Mouse (Mus musculus): ENCODE measurements around the gene Bbs12. TPM values are rescaled to one million over a fixed set of nuclear protein-coding genes. Genes with fewer than 3 reads are reported as not detected.
A peak's percentile ranks its signal among the peaks of the same experiment; 100 is the strongest.

The Bbs12 gene
- polyA plus RNA-seq, 1 experiment from 2014 or later, result 5.1 TPM

DNA sequence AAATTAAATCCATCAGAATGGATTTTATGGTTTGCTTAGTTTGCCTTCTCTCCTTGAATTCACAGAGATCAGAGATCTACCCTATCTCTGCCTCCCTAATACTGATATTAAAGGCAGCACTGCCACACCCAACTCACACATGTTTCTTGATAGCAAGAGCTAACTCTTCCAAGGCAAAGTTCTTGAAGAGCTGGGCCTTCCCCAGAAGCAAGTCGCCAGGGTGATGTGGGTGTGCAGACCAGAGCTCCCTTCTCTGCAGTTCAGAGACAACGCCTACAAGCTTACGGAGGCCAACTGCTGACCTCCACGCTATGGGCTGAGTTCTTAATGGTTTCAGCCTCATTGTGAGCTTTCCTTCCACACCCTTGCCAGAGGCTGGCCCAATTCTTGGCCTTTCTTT lies 29.1 kb upstream of the Bbs12 start:
- WGBS, result 91% methylated on average over 4 of the region's 4 CpGs
- Histone ChIP-seq H3K4me3 (ENCODE audit: low read length) (no peak overlapping the region), H3K4me1 (ENCODE audit: control insufficient read depth, insufficient read depth, low read depth, low read length) (no peaks in the 10 kb centered on the region), H3K27ac (ENCODE audit: low read depth, low read length) (no peak overlapping the region), H3K9ac (ENCODE audit: low read depth, low read length) (no peak overlapping the region), H3K4me2 (ENCODE audit: low read length) (no peak overlapping the region), H3K36me3 (ENCODE audit: control insufficient read depth, insufficient read depth, low read length) (no peaks in the 10 kb centered on the region), H3K27me3 (replicated peaks; ENCODE audit: control insufficient read depth, insufficient read depth, low read length) (no peaks in the 10 kb centered on the region), H3K9me3 (ENCODE audit: control insufficient read depth, low read length) (no peaks in the 10 kb centered on the region)
- ATAC-seq, result no peak

DNA sequence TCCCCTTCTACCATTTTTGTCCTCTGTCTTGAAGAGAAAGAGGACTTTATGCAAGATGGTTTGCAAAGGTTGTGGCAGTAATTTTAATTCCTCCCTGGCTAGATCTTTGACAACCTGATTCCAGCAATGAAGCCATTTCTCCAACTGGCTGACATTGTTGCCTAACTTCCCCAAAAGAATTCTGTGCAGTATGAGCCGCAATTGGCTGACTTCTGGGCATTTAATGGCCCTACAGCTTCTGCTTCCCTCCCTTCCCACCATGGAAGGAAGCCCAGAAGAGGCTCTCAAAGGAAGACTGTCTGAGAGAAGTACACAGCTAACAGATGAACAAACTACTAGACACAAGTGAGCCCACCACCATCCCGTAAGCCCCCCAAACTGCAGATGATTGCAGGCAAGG lies 23.1 kb upstream of the Bbs12 start:
- 98% methylated on average over 2 of the region's 2 CpGs for WGBS
- no peak overlapping the region for H3K27ac ChIP-seq (ENCODE audit: low read depth, low read length)
- no peak overlapping the region for H3K4me3 ChIP-seq (ENCODE audit: low read length)
- H3K4me1 ChIP-seq (ENCODE audit: control insufficient read depth, insufficient read depth, low read depth, low read length), result no peaks in the 10 kb centered on the region
- no peak for ATAC-seq
- H3K4me2 ChIP-seq (ENCODE audit: low read length), result no peak overlapping the region
- H3K36me3 ChIP-seq (ENCODE audit: control insufficient read depth, insufficient read depth, low read length), result no peaks in the 10 kb centered on the region
- no peaks in the 10 kb centered on the region for H3K9me3 ChIP-seq (ENCODE audit: control insufficient read depth, low read length)
- no peak overlapping the region for H3K9ac ChIP-seq (ENCODE audit: low read depth, low read length)
- H3K27me3 ChIP-seq (replicated peaks; ENCODE audit: control insufficient read depth, insufficient read depth, low read length), result no peaks in the 10 kb centered on the region

- no peaks in the 10 kb centered on the region for H3K4me1 ChIP-seq (ENCODE audit: control insufficient read depth, insufficient read depth, low read depth, low read length)
- H3K27ac ChIP-seq (ENCODE audit: low read depth, low read length), result no peak overlapping the region
- WGBS, result 52% methylated on average over 7 of the region's 7 CpGs
- ATAC-seq, result no peak
- no peaks in the 10 kb centered on the region for H3K27me3 ChIP-seq (replicated peaks; ENCODE audit: control insufficient read depth, insufficient read depth, low read length)
- no peak overlapping the region for H3K9ac ChIP-seq (ENCODE audit: low read depth, low read length)
- H3K9me3 ChIP-seq (ENCODE audit: control insufficient read depth, low read length), result no peaks in the 10 kb centered on the region
- H3K36me3 ChIP-seq (ENCODE audit: control insufficient read depth, insufficient read depth, low read length), result no peaks in the 10 kb centered on the region
- H3K4me3 ChIP-seq (ENCODE audit: low read length), result no peak overlapping the region
- H3K4me2 ChIP-seq (ENCODE audit: low read length), result no peak overlapping the region
These were observed 21.3 kb upstream of the Bbs12 start for GRCm38 (mm10) chr3:37290881-37291541.

GRCm38 (mm10) chr3:37291929-37292328 lies 20.4 kb upstream of the Bbs12 start:
- no peak for ATAC-seq
- H3K27ac ChIP-seq (ENCODE audit: low read depth, low read length), result no peak overlapping the region
- H3K4me1 ChIP-seq (ENCODE audit: control insufficient read depth, insufficient read depth, low read depth, low read length), result no peaks in the 10 kb centered on the region
- H3K4me2 ChIP-seq (ENCODE audit: low read length), result no peak overlapping the region
- H3K4me3 ChIP-seq (ENCODE audit: low read length), result no peak overlapping the region
- WGBS, result 87% methylated on average over 2 of the region's 2 CpGs
- no peaks in the 10 kb centered on the region for H3K9me3 ChIP-seq (ENCODE audit: control insufficient read depth, low read length)
- H3K9ac ChIP-seq (ENCODE audit: low read depth, low read length), result no peak overlapping the region
- H3K36me3 ChIP-seq (ENCODE audit: control insufficient read depth, insufficient read depth, low read length), result no peaks in the 10 kb centered on the region
- H3K27me3 ChIP-seq (replicated peaks; ENCODE audit: control insufficient read depth, insufficient read depth, low read length), result no peaks in the 10 kb centered on the region

DNA sequence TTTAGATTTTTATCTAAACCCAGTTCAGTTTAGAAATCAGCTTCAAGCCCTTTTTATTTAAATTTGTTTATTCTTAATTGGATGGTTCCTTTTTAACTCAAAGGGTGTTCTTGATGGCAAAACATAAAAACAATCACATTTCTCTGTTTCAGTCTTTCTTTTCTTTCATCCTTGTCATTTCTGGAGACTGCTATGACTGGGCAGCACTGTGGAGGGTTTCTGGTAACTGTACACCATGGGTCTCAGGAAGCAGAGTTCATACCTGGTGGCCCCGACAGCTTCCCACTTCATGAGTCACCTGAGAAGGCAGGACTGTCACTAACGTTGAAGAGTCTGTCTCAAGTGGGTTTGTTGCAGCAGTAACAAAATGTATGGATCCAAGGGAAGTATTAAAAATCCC lies 19.7 kb upstream of the Bbs12 start:
- H3K27ac ChIP-seq (ENCODE audit: low read depth, low read length), result no peak overlapping the region
- H3K4me2 ChIP-seq (ENCODE audit: low read length), result no peak overlapping the region
- no peak overlapping the region for H3K4me3 ChIP-seq (ENCODE audit: low read length)
- H3K9ac ChIP-seq (ENCODE audit: low read depth, low read length), result no peak overlapping the region
- WGBS, result 77% methylated on average over 2 of the region's 2 CpGs
- H3K9me3 ChIP-seq (ENCODE audit: control insufficient read depth, low read length), result no peaks in the 10 kb centered on the region
- no peaks in the 10 kb centered on the region for H3K36me3 ChIP-seq (ENCODE audit: control insufficient read depth, insufficient read depth, low read length)
- no peaks in the 10 kb centered on the region for H3K4me1 ChIP-seq (ENCODE audit: control insufficient read depth, insufficient read depth, low read depth, low read length)
- H3K27me3 ChIP-seq (replicated peaks; ENCODE audit: control insufficient read depth, insufficient read depth, low read length), result no peaks in the 10 kb centered on the region
- ATAC-seq, result no peak

GRCm38 (mm10) chr3:37299470-37299869 lies 12.9 kb upstream of the Bbs12 start:
- no peaks in the 10 kb centered on the region for H3K9me3 ChIP-seq (ENCODE audit: control insufficient read depth, low read length)
- H3K4me2 ChIP-seq (ENCODE audit: low read length), result no peak overlapping the region
- WGBS, result 73% methylated on average over 3 of the region's 3 CpGs
- no peaks in the 10 kb centered on the region for H3K36me3 ChIP-seq (ENCODE audit: control insufficient read depth, insufficient read depth, low read length)
- no peak for ATAC-seq
- H3K9ac ChIP-seq (ENCODE audit: low read depth, low read length), result no peak overlapping the region
- H3K4me1 ChIP-seq (ENCODE audit: control insufficient read depth, insufficient read depth, low read depth, low read length), result no peaks in the 10 kb centered on the region
- H3K27ac ChIP-seq (ENCODE audit: low read depth, low read length), result no peak overlapping the region
- no peak overlapping the region for H3K4me3 ChIP-seq (ENCODE audit: low read length)
- no peaks in the 10 kb centered on the region for H3K27me3 ChIP-seq (replicated peaks; ENCODE audit: control insufficient read depth, insufficient read depth, low read length)

DNA sequence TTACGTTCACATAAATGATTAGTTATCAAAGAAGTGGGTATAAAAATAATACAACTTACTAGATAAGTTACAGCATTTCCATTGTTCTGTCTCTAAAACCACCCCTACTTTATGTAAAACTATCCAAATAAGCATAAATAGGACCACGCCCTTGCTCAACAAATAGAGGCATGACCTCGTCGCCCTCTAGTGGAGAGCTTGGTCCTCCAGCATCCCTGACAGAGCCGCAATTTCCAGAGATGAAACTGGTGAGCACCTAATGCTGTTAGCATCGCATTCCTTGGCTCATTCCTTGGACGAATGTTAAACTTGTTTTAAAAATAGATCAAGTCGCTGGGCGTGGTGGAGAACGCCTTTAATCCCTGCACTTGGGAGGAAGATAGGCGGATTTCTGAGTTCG lies 9.7 kb upstream of the Bbs12 start:
- no peak overlapping the region for H3K4me2 ChIP-seq (ENCODE audit: low read length)
- 44% methylated on average over 12 of the region's 12 CpGs for WGBS
- no peaks in the 10 kb centered on the region for H3K9me3 ChIP-seq (ENCODE audit: control insufficient read depth, low read length)
- no peak for ATAC-seq
- no peaks in the 10 kb centered on the region for H3K27me3 ChIP-seq (replicated peaks; ENCODE audit: control insufficient read depth, insufficient read depth, low read length)
- H3K4me1 ChIP-seq (ENCODE audit: control insufficient read depth, insufficient read depth, low read depth, low read length), result no peaks in the 10 kb centered on the region
- H3K4me3 ChIP-seq (ENCODE audit: low read length), result no peak overlapping the region
- H3K9ac ChIP-seq (ENCODE audit: low read depth, low read length), result no peak overlapping the region
- H3K36me3 ChIP-seq (ENCODE audit: control insufficient read depth, insufficient read depth, low read length), result no peaks in the 10 kb centered on the region
- H3K27ac ChIP-seq (ENCODE audit: low read depth, low read length), result no peak overlapping the region

GRCm38 (mm10) chr3:37303392-37304139 lies 8.8 kb upstream of the Bbs12 start:
- ATAC-seq, result no peak
- no peak overlapping the region for H3K27ac ChIP-seq (ENCODE audit: low read depth, low read length)
- no peak overlapping the region for H3K4me2 ChIP-seq (ENCODE audit: low read length)
- no peaks in the 10 kb centered on the region for H3K36me3 ChIP-seq (ENCODE audit: control insufficient read depth, insufficient read depth, low read length)
- 73% methylated on average over 8 of the region's 8 CpGs for WGBS
- H3K4me3 ChIP-seq (ENCODE audit: low read length), result no peak overlapping the region
- no peak overlapping the region for H3K9ac ChIP-seq (ENCODE audit: low read depth, low read length)
- H3K27me3 ChIP-seq (replicated peaks; ENCODE audit: control insufficient read depth, insufficient read depth, low read length), result no peaks in the 10 kb centered on the region
- H3K9me3 ChIP-seq (ENCODE audit: control insufficient read depth, low read length), result no peaks in the 10 kb centered on the region
- H3K4me1 ChIP-seq (ENCODE audit: control insufficient read depth, insufficient read depth, low read depth, low read length), result no peaks in the 10 kb centered on the region

- Histone ChIP-seq H3K9me3 (ENCODE audit: control insufficient read depth, low read length) (no peaks in the 10 kb centered on the region), H3K9ac (ENCODE audit: low read depth, low read length) (peak overlapping the region; percentile 92), H3K4me1 (ENCODE audit: control insufficient read depth, insufficient read depth, low read depth, low read length) (peaks cover 9% of the 10 kb centered on the region; the same call in 1 of the 2 replicates), H3K27ac (ENCODE audit: low read depth, low read length) (peak overlapping the region; percentile 54), H3K36me3 (ENCODE audit: control insufficient read depth, insufficient read depth, low read length) (no peaks in the 10 kb centered on the region), H3K27me3 (replicated peaks; ENCODE audit: control insufficient read depth, insufficient read depth, low read length) (no peaks in the 10 kb centered on the region), H3K4me3 (ENCODE audit: low read length) (peak overlapping the region; percentile 89), H3K4me2 (ENCODE audit: low read length) (peak overlapping the region; percentile 80)
- WGBS, result 3% methylated on average over 10 of the region's 10 CpGs
- ATAC-seq, result no peak
These were observed 421 bp upstream of the Bbs12 start for GRCm38 (mm10) chr3:37311897-37312369.
